Mouse (Mus musculus) MEL (cell line): ENCODE measurements around the gene Olfr1154.

Experiments used
- CHD2 ChIP-seq: IDR thresholded peaks from 2 replicates; pipeline ENCODE4 v1.6.1; 2011; ENCODE audit warnings: low read length, improper control_type of control experiment
- CTCF ChIP-seq, 3 experiments: IDR thresholded peaks in 2 of 3; conservative IDR thresholded peaks in 1 of 3; 2 replicates each; pipeline ENCODE4 v1.5.1; 2011 to 2012; ENCODE audit warnings: low read length in 3 of 3, low read depth in 2 of 3, mild to moderate bottlenecking in 2 of 3, improper control_type of control experiment in 1 of 3, inconsistent platforms in 1 of 3, mixed read lengths in 1 of 3, moderate library complexity in 1 of 3; ENCODE audit not compliant: control insufficient read depth in 1 of 3, insufficient read depth in 1 of 3, poor library complexity in 1 of 3, severe bottlenecking in 1 of 3
- ELF1 ChIP-seq: IDR thresholded peaks from 2 replicates; pipeline ENCODE4 v1.6.1; 2014; ENCODE audit warnings: low read depth, mild to moderate bottlenecking, inconsistent platforms, low read length, improper control_type of control experiment, moderate library complexity
- EP300 ChIP-seq, 2 experiments: IDR thresholded peaks; 2 replicates each; pipeline ENCODE4 v1.6.1; 2011; ENCODE audit warnings: improper control_type of control experiment in 2 of 2, low read length in 2 of 2, low read depth in 1 of 2, mild to moderate bottlenecking in 1 of 2
- KAT2A ChIP-seq: conservative IDR thresholded peaks from 2 replicates; pipeline ENCODE4 v1.6.1; 2012; ENCODE audit warnings: low read depth, low read length, improper control_type of control experiment, inconsistent platforms
- MXI1 ChIP-seq: IDR thresholded peaks from 2 replicates; pipeline ENCODE4 v1.6.1; 2011; ENCODE audit warnings: mild to moderate bottlenecking, low read depth, low read length, improper control_type of control experiment
- MYB ChIP-seq: IDR thresholded peaks from 2 replicates; pipeline ENCODE4 v1.6.1; 2011; ENCODE audit warnings: mild to moderate bottlenecking, low read depth, low read length, improper control_type of control experiment
- POLR2A ChIP-seq, 2 experiments: IDR thresholded peaks; 2 replicates each; pipeline ENCODE4 v1.6.1; 2011 to 2012; ENCODE audit warnings: low read length in 2 of 2, mild to moderate bottlenecking in 2 of 2, control low read depth in 1 of 2, improper control_type of control experiment in 1 of 2, low read depth in 1 of 2, moderate library complexity in 1 of 2; ENCODE audit not compliant: control insufficient read depth in 1 of 2, insufficient read depth in 1 of 2, poor library complexity in 1 of 2
- POLR2AphosphoS2 ChIP-seq: IDR thresholded peaks from 2 replicates; pipeline ENCODE4 v1.6.1; 2011; ENCODE audit warnings: low read length, improper control_type of control experiment
- TBP ChIP-seq: IDR thresholded peaks from 2 replicates; pipeline ENCODE4 v1.8.0; 2011; ENCODE audit warnings: low read depth, low read length, improper control_type of control experiment
- TCF12 ChIP-seq: IDR thresholded peaks from 2 replicates; pipeline ENCODE4 v1.6.1; 2014; ENCODE audit warnings: low read depth, mild to moderate bottlenecking, inconsistent platforms, low read length, improper control_type of control experiment, moderate library complexity
- UBTF ChIP-seq: IDR thresholded peaks from 2 replicates; pipeline ENCODE4 v1.6.1; 2012; ENCODE audit warnings: low read depth, mild to moderate bottlenecking, inconsistent platforms, low read length, improper control_type of control experiment, moderate library complexity, borderline replicate concordance; ENCODE audit not compliant: insufficient read depth

- TF ChIP-seq CTCF (IDR thresholded peaks at IDR 0.05 in 2 of 3, conservative IDR thresholded peaks at IDR 0.05 in 1 of 3; ENCODE audit: control insufficient read depth in 1 of 3, insufficient read depth in 1 of 3, low read depth in 2 of 3, low read length in 3 of 3, poor library complexity in 1 of 3, severe bottlenecking in 1 of 3) (no peak), TBP (no peak), POLR2A (IDR thresholded peaks at IDR 0.05; ENCODE audit: control insufficient read depth in 1 of 2, insufficient read depth in 1 of 2, low read depth in 1 of 2, low read length in 2 of 2, poor library complexity in 1 of 2) (no peak), UBTF (no peak), MXI1 (no peak), TCF12 (no peak), EP300 (IDR thresholded peaks at IDR 0.05; ENCODE audit: low read depth in 1 of 2, low read length in 2 of 2) (no peak), MYB (no peak), POLR2AphosphoS2 (no peak), CHD2 (no peak), KAT2A (no peak), ELF1 (no peak)
Observed at GRCm38 (mm10) chr2:87894662-87895061, 10.3 kb downstream of the Olfr1154 start, which contains the start of gene Olfr1153.
